Mouse (Mus musculus) heart, embryonic 13.5 days (tissue): ENCODE data around the gene Ints11. TPM values are rescaled to one million over a fixed set of nuclear protein-coding genes. Genes with fewer than 3 reads are reported as not detected.
A peak's percentile ranks its signal among the peaks of the same experiment; 100 is the strongest.

ENCODE experiments used
- ATAC-seq: fragments of 200-750 bp; cut with Nextera tagmentation; 2 replicates; pipeline ENCODE4 v1.8.0; 2017; ENCODE audit warnings: moderate TSS enrichment; ENCODE audit not compliant: insufficient number of reproducible peaks, low FRiP score, low TSS enrichment; ENCODE audit errors: extremely low read depth
- H3K27ac ChIP-seq: fragments of 300-500 bp; sonication (generic); replicated peaks from 2 replicates; pipeline ENCODE4 v1.5.1; 2015; ENCODE audit warnings: moderate library complexity, mild to moderate bottlenecking, inconsistent platforms
- H3K27me3 ChIP-seq: fragments of 300-500 bp; sonication (generic); replicated peaks from 2 replicates; pipeline ENCODE4 v1.6.1; 2015; ENCODE audit warnings: mild to moderate bottlenecking, inconsistent platforms
- H3K36me3 ChIP-seq: fragments of 300-500 bp; sonication (generic); 2 replicates; pipeline ENCODE4 v1.6.1; 2015; ENCODE audit warnings: mild to moderate bottlenecking, inconsistent platforms
- H3K4me1 ChIP-seq: fragments of 300-500 bp; sonication (generic); 2 replicates; pipeline ENCODE4 v1.6.1; 2015; ENCODE audit warnings: inconsistent platforms
- H3K4me2 ChIP-seq: fragments of 300-500 bp; sonication (generic); 2 replicates; pipeline ENCODE4 v1.6.1; 2015; ENCODE audit warnings: inconsistent platforms, mild to moderate bottlenecking, moderate library complexity
- H3K4me3 ChIP-seq: fragments of 300-500 bp; sonication (generic); 2 replicates; pipeline ENCODE4 v1.5.1; 2015; ENCODE audit warnings: moderate library complexity, mild to moderate bottlenecking, inconsistent platforms
- H3K9ac ChIP-seq: fragments of 300-500 bp; sonication (generic); 2 replicates; pipeline ENCODE4 v1.6.1; 2015; ENCODE audit warnings: inconsistent platforms, mild to moderate bottlenecking, moderate library complexity
- H3K9me3 ChIP-seq: fragments of 300-500 bp; sonication (generic); 2 replicates; pipeline ENCODE4 v1.6.1; 2016; ENCODE audit warnings: inconsistent platforms
- WGBS: fragments of 180-500 bp; shearing (Covaris S2); methylation state at CpG from one replicate; pipeline ENCODE4 v1.1.7; 2015; ENCODE audit warnings: mixed read lengths; 5-methylcytosine and 5-hydroxymethylcytosine counted together
- polyA plus RNA-seq: library from polyadenylated mRNA; unstranded; fragments of >200 nt; fragmentation: Nextera tagmentation; extraction: Ambion mirVana; gene quantifications from 2 replicates; pipeline ENCODE4 v1.2.1, GENCODE M21; 2015

Gene Ints11
- polyA plus RNA-seq, 1 experiment from 2014 or later, result 36.0 TPM

DNA sequence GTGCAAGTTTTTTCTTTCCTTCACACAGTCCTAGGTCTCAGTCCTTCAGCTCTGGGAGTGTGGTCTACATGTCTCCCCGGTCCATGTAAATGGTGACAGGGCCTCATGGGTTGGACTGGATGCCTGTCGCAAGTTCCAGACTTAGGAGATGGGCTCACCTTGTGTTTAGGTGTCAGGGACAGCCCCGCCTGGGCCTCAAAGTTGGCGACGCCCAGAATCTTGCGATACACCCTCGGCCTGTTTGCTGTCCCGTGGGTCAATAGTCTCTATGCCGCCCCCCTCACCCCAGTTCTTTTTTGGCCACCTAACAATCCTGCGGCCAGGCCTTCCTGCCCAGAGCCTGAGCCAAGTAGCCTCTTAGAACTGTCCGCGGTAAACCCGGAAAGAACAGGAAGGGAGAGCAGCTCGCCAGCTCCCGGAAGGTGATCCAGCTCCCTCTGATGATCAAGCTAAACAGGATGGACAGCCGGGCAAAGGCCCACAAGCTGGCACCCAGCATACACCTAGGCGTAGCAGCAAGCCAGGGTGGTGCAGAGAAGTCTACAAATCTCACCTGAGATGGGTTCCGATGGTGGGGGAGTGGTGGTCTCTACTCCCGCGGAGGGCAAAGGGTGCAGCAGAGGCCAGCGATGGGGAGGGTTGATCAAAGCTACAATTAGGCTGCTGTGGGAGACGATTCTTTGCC, 590 bp upstream of the Ints11 start:
- peak overlapping the region; percentile 72 for H3K4me3 ChIP-seq
- WGBS, result 10% methylated on average over 22 of the region's 22 CpGs
- peaks cover 46% of the 10 kb centered on the region for H3K36me3 ChIP-seq
- peaks cover 22% of the 10 kb centered on the region for H3K4me1 ChIP-seq
- H3K4me2 ChIP-seq, result peak overlapping the region; percentile 97
- no peaks in the 10 kb centered on the region for H3K27me3 ChIP-seq
- H3K9me3 ChIP-seq, result no peaks in the 10 kb centered on the region
- H3K9ac ChIP-seq, result peak overlapping the region; percentile 95
- no peak overlapping the region for H3K27ac ChIP-seq
- ATAC-seq, result no peak

DNA sequence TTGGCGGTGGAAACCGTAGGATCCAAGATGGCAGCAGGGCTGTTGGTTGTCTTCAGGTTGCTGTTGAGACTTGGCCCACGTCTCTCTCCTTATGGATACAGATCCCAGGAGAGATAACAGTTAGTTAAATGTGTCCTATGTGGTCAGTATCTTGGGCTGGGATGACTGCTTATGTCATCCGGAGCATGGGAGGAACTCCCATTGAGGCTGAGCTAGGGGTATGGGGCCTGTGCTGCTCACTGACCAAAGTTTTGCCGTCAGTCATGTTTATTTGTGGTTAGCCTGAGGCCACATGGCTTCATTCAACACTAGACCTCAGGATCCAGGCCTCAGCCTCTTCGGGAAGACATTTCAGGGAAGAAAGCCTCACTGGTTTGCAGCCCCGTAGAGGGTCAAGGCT, 2.1 kb downstream of the Ints11 start:
- WGBS, result 90% methylated on average over 7 of the region's 7 CpGs
- no peak overlapping the region for H3K9ac ChIP-seq
- H3K4me2 ChIP-seq, result no peak overlapping the region
- no peak for ATAC-seq
- H3K4me1 ChIP-seq, result peaks cover 22% of the 10 kb centered on the region
- no peaks in the 10 kb centered on the region for H3K27me3 ChIP-seq
- H3K4me3 ChIP-seq, result no peak overlapping the region
- no peak overlapping the region for H3K27ac ChIP-seq
- H3K36me3 ChIP-seq, result peaks cover 53% of the 10 kb centered on the region
- H3K9me3 ChIP-seq, result no peaks in the 10 kb centered on the region

DNA sequence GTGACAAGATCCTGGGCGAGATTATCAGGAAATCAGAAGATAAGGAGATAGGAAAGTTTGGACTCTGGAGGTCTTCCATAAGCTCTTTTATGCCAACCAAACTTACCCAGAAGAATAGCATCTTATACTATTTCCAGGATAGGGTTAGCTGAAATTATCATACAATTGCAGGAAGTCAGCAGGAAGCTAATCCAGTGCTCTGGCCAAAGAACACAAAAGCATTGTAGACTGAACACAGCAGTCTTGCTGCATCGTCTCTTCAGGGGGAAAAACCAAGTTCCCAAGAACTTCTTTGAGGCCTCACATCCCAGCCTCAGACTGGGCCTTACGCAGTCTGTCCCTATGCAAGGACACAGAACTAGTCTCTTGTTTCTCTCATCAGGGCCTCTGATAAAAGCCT, 14.2 kb downstream of the Ints11 start:
- Histone ChIP-seq H3K9me3 (no peaks in the 10 kb centered on the region), H3K36me3 (peaks cover 69% of the 10 kb centered on the region), H3K9ac (no peak overlapping the region), H3K4me2 (no peak overlapping the region), H3K4me1 (peaks cover 7% of the 10 kb centered on the region; the same call in 1 of the 2 replicates), H3K27me3 (no peaks in the 10 kb centered on the region), H3K4me3 (no peak overlapping the region), H3K27ac (peak overlapping the region; percentile 65)
- no peak for ATAC-seq
- 62% methylated on average over 3 of the region's 3 CpGs for WGBS

DNA sequence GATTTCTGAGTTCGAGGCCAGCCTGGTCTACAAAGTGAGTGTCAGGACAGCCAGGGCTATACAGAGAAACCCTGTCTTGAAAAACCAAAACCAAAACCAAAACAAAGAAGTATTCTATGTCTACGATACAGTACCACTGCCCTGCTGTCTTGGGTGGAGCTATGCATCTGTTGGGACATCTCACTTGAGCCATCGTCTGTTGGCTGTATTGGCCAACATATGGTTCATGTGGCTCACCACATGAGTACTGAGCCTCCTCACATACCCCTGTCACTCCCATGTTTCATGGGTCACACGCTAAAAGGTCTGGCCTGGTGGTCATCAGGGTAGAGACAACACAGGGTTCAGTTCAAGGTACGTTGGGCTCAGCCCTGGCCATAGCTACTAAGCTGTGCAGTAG, 17.0 kb downstream of the Ints11 start:
- no peaks in the 10 kb centered on the region for H3K27me3 ChIP-seq
- H3K9me3 ChIP-seq, result no peaks in the 10 kb centered on the region
- no peak overlapping the region for H3K4me3 ChIP-seq
- no peak overlapping the region for H3K9ac ChIP-seq
- ATAC-seq, result no peak
- no peak overlapping the region for H3K27ac ChIP-seq
- H3K4me1 ChIP-seq, result peaks cover 17% of the 10 kb centered on the region
- WGBS, result 89% methylated on average over 5 of the region's 5 CpGs
- H3K36me3 ChIP-seq, result peaks cover 71% of the 10 kb centered on the region
- H3K4me2 ChIP-seq, result no peak overlapping the region

DNA sequence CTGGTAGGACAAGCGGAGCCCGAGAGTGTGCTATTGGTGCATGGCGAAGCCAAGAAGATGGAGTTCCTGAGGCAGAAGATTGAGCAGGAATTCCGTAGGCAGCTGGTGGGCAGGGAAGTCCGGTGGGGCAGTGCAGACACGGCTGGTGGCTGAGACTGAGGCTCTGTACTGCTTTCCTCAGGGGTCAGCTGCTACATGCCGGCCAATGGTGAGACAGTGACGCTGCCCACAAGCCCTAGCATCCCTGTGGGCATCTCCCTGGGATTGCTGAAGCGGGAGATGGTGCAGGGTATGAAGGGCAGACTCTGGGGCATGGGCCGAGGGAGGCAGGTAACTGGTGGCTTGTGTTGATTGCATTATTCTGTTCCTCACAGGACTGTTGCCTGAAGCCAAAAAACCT, 18.3 kb downstream of the Ints11 start:
- ATAC-seq, result no peak
- peaks cover 66% of the 10 kb centered on the region for H3K36me3 ChIP-seq
- WGBS, result 88% methylated on average over 10 of the region's 10 CpGs
- H3K9me3 ChIP-seq, result no peaks in the 10 kb centered on the region
- no peaks in the 10 kb centered on the region for H3K27me3 ChIP-seq
- H3K9ac ChIP-seq, result no peak overlapping the region
- H3K4me1 ChIP-seq, result peaks cover 19% of the 10 kb centered on the region
- no peak overlapping the region for H3K4me2 ChIP-seq
- no peak overlapping the region for H3K27ac ChIP-seq
- no peak overlapping the region for H3K4me3 ChIP-seq

DNA sequence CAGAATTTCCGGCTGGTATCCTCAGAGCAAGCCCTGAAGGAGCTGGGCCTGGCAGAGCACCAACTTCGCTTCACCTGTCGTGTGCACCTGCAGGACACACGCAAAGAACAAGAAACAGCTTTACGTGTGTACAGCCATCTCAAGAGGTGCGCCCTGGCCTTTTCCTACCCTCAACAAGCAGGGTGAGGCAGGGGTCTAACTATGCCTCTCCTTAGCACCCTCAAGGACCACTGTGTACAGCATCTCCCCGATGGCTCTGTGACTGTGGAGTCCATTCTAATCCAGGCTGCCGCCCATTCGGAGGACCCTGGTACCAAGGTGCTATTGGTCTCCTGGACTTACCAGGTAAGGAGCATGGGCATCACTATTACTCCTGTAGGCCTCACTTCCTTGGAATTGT, 18.8 kb downstream of the Ints11 start:
- 91% methylated on average over 9 of the region's 9 CpGs for WGBS
- Histone ChIP-seq H3K4me2 (no peak overlapping the region), H3K27ac (no peak overlapping the region), H3K36me3 (peaks cover 62% of the 10 kb centered on the region), H3K4me3 (no peak overlapping the region), H3K9ac (no peak overlapping the region), H3K4me1 (peaks cover 24% of the 10 kb centered on the region), H3K9me3 (no peaks in the 10 kb centered on the region), H3K27me3 (no peaks in the 10 kb centered on the region)
- no peak for ATAC-seq

DNA sequence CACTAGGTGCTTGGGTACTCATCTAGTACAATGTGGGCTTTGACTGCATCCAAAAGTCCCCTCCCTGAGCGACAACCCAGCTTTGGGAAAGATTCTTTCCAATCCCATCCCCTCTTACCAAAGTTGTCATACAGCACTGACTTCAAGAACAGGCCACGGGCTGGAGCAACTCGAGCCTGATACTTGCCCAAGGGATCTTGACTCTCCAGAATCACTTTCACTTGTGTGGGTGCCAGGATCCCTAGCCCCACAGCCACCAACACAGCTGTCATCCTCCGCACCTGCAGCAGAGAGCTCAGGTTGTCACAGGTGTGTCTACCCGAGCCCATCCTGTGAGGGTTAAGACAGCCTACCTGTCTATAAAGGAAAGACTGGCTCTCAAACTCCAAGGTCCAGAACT, 20.0 kb downstream of the Ints11 start:
- H3K36me3 ChIP-seq, result peaks cover 57% of the 10 kb centered on the region
- 0 out of 2 replicates have a peak overlapping the region, but pooled peaks have one; percentile 91 for H3K4me2 ChIP-seq
- H3K9ac ChIP-seq, result no peak overlapping the region
- no peak overlapping the region for H3K4me3 ChIP-seq
- H3K4me1 ChIP-seq, result peaks cover 30% of the 10 kb centered on the region
- WGBS, result 77% methylated on average over 5 of the region's 5 CpGs
- no peak for ATAC-seq
- no peak overlapping the region for H3K27ac ChIP-seq
- no peaks in the 10 kb centered on the region for H3K9me3 ChIP-seq
- H3K27me3 ChIP-seq, result no peaks in the 10 kb centered on the region

DNA sequence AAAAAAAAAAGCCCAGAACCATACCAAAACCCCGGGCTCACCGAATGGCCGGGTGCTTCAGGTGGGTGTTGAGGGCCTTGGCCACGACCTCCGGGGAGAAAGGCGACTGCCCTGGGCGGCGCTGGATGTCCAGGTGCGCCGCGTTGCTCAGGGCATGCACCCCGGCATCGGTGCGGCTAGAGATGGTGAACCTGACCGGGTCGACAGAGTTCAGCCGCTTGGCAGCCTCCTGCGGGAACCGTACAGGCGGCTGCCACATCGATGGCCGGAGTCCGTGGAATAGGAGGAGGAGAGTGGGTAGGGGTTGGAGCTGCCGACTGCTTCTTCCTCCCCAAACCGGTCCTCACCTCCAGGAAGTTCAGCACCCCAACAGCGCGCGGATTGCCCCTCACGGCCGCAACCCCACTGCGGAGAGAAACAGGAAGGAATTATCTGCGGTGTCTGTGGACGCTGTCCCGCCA, 21.7 kb downstream of the Ints11 start:
- peaks cover 45% of the 10 kb centered on the region for H3K4me1 ChIP-seq
- under 1% methylated on average over 30 of the region's 34 CpGs for WGBS
- peak overlapping the region; percentile 91 for H3K4me2 ChIP-seq
- no peak for ATAC-seq
- peaks cover 44% of the 10 kb centered on the region for H3K36me3 ChIP-seq
- H3K27me3 ChIP-seq, result no peaks in the 10 kb centered on the region
- H3K27ac ChIP-seq, result no peak overlapping the region
- H3K9ac ChIP-seq, result peak overlapping the region; percentile 93
- no peaks in the 10 kb centered on the region for H3K9me3 ChIP-seq
- H3K4me3 ChIP-seq, result peak overlapping the region; percentile 92

DNA sequence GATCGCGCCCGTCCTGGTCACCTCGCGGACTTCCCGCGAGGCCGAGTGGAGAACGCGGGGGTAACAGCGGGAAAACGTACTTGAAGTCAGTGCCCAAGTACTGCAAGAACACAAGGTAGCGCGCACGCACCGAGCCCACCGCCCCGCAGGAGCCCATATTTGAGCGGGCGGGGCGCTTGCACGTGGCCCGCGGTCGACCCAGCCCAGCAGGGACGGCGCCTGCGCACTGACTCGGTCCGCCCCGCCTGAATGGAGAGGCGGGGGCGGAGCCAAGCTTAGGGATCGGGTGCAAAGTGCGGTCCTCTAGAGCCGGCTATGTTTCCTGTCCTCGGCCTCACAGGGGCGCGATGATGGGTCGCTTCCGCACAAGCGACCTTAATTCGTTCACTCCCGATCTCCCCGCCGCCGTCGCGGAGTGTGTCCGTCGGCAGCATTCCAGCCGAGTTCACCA, 22.2 kb downstream of the Ints11 start, which contains the start of the genes Pusl1 and Acap3:
TSS of gene Pusl1 (minus strand) at position 231 of the 451 bp plus-strand sequence.
TSS of gene Acap3 (plus strand) at position 272 of the 451 bp plus-strand sequence.
- H3K36me3 ChIP-seq, result peaks cover 44% of the 10 kb centered on the region
- H3K4me2 ChIP-seq, result peak within 1 kb of the TSS; percentile 91
- under 1% methylated on average over 52 of the region's 52 CpGs for WGBS
- H3K9ac ChIP-seq, result peak within 1 kb of the TSS; percentile 93
- peaks cover 45% of the 10 kb centered on the region for H3K4me1 ChIP-seq
- H3K27me3 ChIP-seq, result no peaks in the 10 kb centered on the region
- peak within 1 kb of the TSS; percentile 99 for H3K27ac ChIP-seq
- peak; percentile 84 for ATAC-seq
- H3K4me3 ChIP-seq, result peak within 1 kb of the TSS; percentile 92
- no peaks in the 10 kb centered on the region for H3K9me3 ChIP-seq

DNA sequence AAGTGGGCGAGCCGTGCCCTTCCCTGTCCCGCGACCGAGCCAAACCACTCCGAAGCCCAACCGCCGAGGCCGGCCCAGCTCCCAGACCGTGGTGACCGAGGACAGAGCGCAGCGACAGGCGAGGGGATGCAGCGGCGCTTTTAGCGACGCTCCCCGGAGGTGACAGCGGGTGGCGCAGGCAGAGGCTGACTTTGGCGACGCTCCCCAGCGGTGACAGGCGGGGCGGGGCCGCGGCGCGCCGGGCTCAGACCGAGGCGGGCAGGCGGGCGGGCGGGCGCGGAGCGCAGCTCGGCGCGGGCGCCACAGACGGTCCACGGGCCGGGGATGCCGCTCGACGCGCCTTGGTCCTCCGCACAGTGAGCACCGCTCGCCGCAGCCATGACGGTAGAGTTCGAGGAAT, 22.7 kb downstream of the Ints11 start:
- under 1% methylated on average over 35 of the region's 56 CpGs for WGBS
- peaks cover 45% of the 10 kb centered on the region for H3K4me1 ChIP-seq

DNA sequence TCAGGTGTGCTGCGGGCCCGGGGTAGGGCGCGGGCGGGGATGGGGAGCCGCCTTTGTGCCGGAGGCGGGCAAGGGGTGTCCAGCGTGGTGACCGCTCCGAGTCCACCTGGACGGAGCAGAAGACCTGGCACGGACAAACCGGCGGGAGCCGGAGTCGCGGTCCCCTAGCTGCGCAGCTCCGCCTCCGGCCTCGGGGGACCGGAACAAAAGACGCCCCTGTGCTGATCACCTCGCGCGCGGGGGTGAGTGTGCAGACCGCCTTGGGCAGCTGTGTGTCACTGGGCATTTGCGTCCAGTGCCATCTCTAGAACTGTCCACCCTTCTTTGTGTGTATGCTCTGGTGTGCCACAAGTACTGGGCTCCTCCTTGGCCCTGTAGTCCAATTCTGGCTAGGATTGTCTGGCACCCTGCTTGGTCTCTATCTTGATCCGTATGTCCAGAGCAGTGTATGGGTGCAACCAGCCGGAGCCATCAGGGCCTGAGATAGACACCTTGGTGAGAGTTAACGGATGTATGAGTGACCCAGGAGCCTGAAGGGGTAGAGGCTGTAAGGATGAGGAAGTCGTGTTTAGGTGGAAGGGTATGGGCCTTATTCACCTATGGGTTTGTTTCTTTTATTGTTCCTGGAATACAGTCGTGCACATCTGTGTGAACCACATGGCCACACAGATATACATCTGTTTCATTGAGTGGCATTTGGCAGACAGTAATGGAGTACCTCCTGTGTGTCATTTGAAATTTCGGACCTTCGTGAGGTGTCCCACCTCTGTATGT, 23.3 kb downstream of the Ints11 start:
- Histone ChIP-seq H3K9ac (peak overlapping the region; percentile 93), H3K9me3 (no peaks in the 10 kb centered on the region), H3K4me1 (peaks cover 45% of the 10 kb centered on the region), H3K36me3 (peaks cover 41% of the 10 kb centered on the region), H3K27me3 (no peaks in the 10 kb centered on the region), H3K4me3 (peak overlapping the region; percentile 92), H3K4me2 (peak overlapping the region; percentile 91), H3K27ac (peak overlapping the region; percentile 99)
- WGBS, result 5% methylated on average over 37 of the region's 37 CpGs
- peak; percentile 2; the same call in 1 of the 2 replicates for ATAC-seq

More for the DNA sequence above, 22.7 kb downstream of the Ints11 start:
- no peaks in the 10 kb centered on the region for H3K27me3 ChIP-seq
- peaks cover 44% of the 10 kb centered on the region for H3K36me3 ChIP-seq
- peak overlapping the region; percentile 99 for H3K27ac ChIP-seq
- peak overlapping the region; percentile 93 for H3K9ac ChIP-seq
- peak; percentile 86 for ATAC-seq
- peak overlapping the region; percentile 92 for H3K4me3 ChIP-seq
- H3K9me3 ChIP-seq, result no peaks in the 10 kb centered on the region
- peak overlapping the region; percentile 91 for H3K4me2 ChIP-seq
